1 mouse cellular context compared by ENCODE assay signal in the genomic region with DNA sequence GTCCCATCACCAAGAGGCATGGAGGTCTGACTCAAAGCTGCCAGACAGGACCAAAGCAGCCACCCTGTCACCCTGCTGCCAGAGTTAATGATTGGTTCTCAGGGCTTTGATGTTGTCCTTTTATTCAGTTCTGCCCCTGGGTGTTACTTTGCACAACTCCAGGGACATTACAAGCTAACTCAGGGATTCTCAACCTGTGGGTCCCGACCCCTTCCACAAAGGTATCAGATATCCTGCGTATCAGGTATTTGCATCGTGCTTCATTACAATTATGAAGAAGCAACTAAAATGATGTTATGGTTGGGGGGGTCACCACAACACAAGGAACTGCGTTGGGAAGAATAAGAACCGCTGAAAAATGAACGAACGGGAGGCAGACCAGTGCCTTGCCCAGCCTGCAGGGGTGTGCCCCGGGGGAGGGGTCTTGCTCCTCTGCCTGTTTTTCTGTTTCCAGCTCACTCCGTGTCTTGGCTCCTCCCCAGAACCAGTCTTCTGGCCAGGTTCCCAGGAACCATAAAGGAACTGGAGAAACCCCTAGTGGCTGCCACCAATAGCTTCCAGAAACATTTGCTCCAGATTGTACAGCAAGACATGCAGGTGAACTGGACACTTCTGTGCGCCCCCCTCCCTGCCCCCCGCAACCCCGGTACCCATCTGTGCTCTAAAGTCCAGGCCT.
TF ChIP-seq lines count a peak whose summit lies in the region.

No protein-coding gene starts in this region.

TF ChIP-seq in ES-E14, 5 proteins besides CTCF, POLR2A, EP300 and RAD21:
- no peak for TF ChIP-seq HCFC1 (IDR thresholded peaks at IDR 0.05; ENCODE audit: borderline replicate concordance, insufficient read depth, low read length)
- no peak for TF ChIP-seq ZC3H11A (IDR thresholded peaks at IDR 0.05; ENCODE audit: borderline replicate concordance, low read depth, low read length)
- TF ChIP-seq ZNF384 (IDR thresholded peaks at IDR 0.05; ENCODE audit: low read depth, low read length): no peak
- no peak for TF ChIP-seq MAFK (IDR thresholded peaks at IDR 0.05; ENCODE audit: insufficient read depth, low read depth, low read length)
- peak; percentile 90 for TF ChIP-seq CHD2 (IDR thresholded peaks at IDR 0.05; ENCODE audit: low read depth, low read length)
